Mouse (Mus musculus) stomach, embryonic 14.5 days (tissue): ENCODE data around the gene Prnd. TPM values are rescaled to one million over a fixed set of nuclear protein-coding genes. Genes with fewer than 3 reads are reported as not detected.

Source experiments
- ATAC-seq: fragments of 200-750 bp; cut with Nextera tagmentation; 2 replicates; pipeline ENCODE4 v1.8.0; 2017; ENCODE audit warnings: low read depth, moderate TSS enrichment; ENCODE audit not compliant: insufficient number of reproducible peaks, insufficient read depth, low FRiP score
- H3K27ac ChIP-seq: fragments of 300-500 bp; sonication (generic); 2 replicates; pipeline ENCODE4 v1.5.1; 2014; ENCODE audit warnings: mild to moderate bottlenecking, low read length, moderate library complexity, mixed read lengths
- H3K27me3 ChIP-seq: fragments of 300-500 bp; sonication (generic); 2 replicates; pipeline ENCODE4 v1.6.1; 2014; ENCODE audit warnings: low read length, control low read depth, mixed read lengths; ENCODE audit not compliant: control insufficient read depth, insufficient read depth
- H3K36me3 ChIP-seq: fragments of 300-500 bp; sonication (generic); 2 replicates; pipeline ENCODE4 v1.6.1; 2014; ENCODE audit warnings: mild to moderate bottlenecking, control low read depth, low read length, moderate library complexity, mixed read lengths; ENCODE audit not compliant: control insufficient read depth, insufficient read depth
- H3K4me1 ChIP-seq: fragments of 300-500 bp; sonication (generic); 2 replicates; pipeline ENCODE4 v1.6.1; 2014; ENCODE audit warnings: low read length, control low read depth, mixed read lengths; ENCODE audit not compliant: control insufficient read depth, insufficient read depth
- H3K4me2 ChIP-seq: fragments of 300-500 bp; sonication (generic); replicated peaks from 2 replicates; pipeline ENCODE4 v1.6.1; 2014; ENCODE audit warnings: low read depth, low read length, control low read depth
- H3K4me3 ChIP-seq: fragments of 300-500 bp; sonication (generic); 2 replicates; pipeline ENCODE4 v1.5.1; 2014; ENCODE audit warnings: low read depth, low read length, control low read depth
- H3K9ac ChIP-seq: fragments of 300-500 bp; sonication (generic); replicated peaks from 2 replicates; pipeline ENCODE4 v1.6.1; 2014; ENCODE audit warnings: low read depth, mild to moderate bottlenecking, control low read depth, low read length, moderate library complexity, mixed read lengths
- H3K9me3 ChIP-seq: fragments of 300-500 bp; sonication (generic); 2 replicates; pipeline ENCODE4 v1.6.1; 2016; ENCODE audit warnings: low read depth, low read length, control low read depth; ENCODE audit not compliant: control insufficient read depth
- WGBS: fragments of 180-500 bp; shearing (Covaris S2); extraction: QIAGEN DNeasy Blood & Tissue Kit; methylation state at CpG from one replicate; pipeline ENCODE4 v1.1.7; 2014; 5-methylcytosine and 5-hydroxymethylcytosine counted together
- polyA plus RNA-seq: library from polyadenylated mRNA; unstranded; fragments of >200 nt; fragmentation: Nextera tagmentation; extraction: Ambion mirVana; gene quantifications from 2 replicates; pipeline ENCODE4 v1.2.1, GENCODE M21; 2014

Prnd gene
- 49.9 and 50.9 TPM in 2 replicates for polyA plus RNA-seq

- ATAC-seq: peak; percentile 26
- Histone ChIP-seq H3K4me1 (no peaks in the 10 kb centered on the region), H3K27me3 (peaks cover 5% of the 10 kb centered on the region; the same call in 1 of the 2 replicates), H3K4me2 (no peak within 1 kb of the TSS), H3K4me3 (0 out of 2 replicates have a peak within 1 kb of the TSS, but pooled peaks have one; percentile 0), H3K27ac (no peak within 1 kb of the TSS), H3K9ac (no peak within 1 kb of the TSS), H3K9me3 (no peaks in the 10 kb centered on the region), H3K36me3 (no peaks in the 10 kb centered on the region)
- WGBS: 10% methylated on average over 11 of the region's 11 CpGs
Measured at GRCm38 (mm10) chr2:131950598-131951095, at the start of gene Prnd. TSS of gene Prnd (plus strand) at chr2:131950861.

DNA sequence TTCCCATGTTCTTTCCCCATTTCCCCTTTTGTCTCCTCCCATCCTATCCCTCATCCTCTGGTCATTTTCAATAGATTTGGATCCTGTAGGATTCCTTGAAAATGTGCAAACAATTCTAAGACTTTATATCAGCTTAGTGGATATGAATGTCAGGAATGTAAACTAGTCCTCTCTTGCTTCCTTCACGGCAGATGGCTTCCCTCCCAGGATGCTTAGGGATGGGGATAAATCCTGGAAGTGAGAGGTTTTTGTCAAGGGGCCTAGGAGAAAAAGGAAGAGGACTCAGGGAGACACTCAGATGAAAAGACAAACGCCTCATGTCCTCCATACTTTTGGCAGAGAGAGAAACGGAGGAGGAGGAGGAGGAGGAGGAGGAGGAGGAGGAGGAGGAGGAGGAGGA, 48.2 kb upstream of the Prnd start:
- no peak overlapping the region; the same call in 1 of the 2 replicates for H3K27ac ChIP-seq
- H3K36me3 ChIP-seq: no peaks in the 10 kb centered on the region
- no peak overlapping the region for H3K4me3 ChIP-seq
- no peaks in the 10 kb centered on the region; the same call in 1 of the 2 replicates for H3K4me1 ChIP-seq
- H3K9me3 ChIP-seq: no peaks in the 10 kb centered on the region
- no peaks in the 10 kb centered on the region for H3K27me3 ChIP-seq
- H3K9ac ChIP-seq: no peak overlapping the region
- WGBS: 18% methylated on average over 3 of the region's 3 CpGs
- H3K4me2 ChIP-seq: no peak overlapping the region
- ATAC-seq: peak; percentile 42; the same call in 1 of the 2 replicates

DNA sequence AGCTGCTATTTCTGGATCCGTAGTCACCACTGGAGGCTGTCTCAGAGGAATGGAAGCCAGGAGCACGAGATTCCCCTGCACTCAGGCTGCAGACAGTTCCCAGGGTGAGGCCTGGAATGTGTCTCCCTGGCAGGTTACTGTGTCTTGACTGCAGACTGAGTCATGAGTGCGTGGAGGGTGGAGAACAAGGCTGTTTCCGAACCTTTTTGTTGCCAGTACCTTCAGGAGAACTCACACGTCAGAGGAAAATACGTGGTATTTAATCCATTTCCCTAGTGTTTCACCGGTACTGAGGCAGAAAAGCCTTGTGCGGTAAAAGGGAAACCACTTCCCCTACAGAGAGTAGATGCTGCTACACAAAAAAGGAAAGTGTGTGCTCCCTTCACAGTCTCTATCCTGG, 47.8 kb upstream of the Prnd start:
- no peaks in the 10 kb centered on the region for H3K27me3 ChIP-seq
- no peak overlapping the region for H3K9ac ChIP-seq
- H3K4me2 ChIP-seq: 0 out of 2 replicates have a peak overlapping the region, but pooled peaks have one; percentile 2
- H3K36me3 ChIP-seq: no peaks in the 10 kb centered on the region
- ATAC-seq: peak; percentile 82; the same call in 1 of the 2 replicates
- H3K27ac ChIP-seq: peak overlapping the region; percentile 86
- H3K9me3 ChIP-seq: no peaks in the 10 kb centered on the region
- WGBS: 18% methylated on average over 8 of the region's 8 CpGs
- H3K4me3 ChIP-seq: no peak overlapping the region
- H3K4me1 ChIP-seq: no peaks in the 10 kb centered on the region; the same call in 1 of the 2 replicates

DNA sequence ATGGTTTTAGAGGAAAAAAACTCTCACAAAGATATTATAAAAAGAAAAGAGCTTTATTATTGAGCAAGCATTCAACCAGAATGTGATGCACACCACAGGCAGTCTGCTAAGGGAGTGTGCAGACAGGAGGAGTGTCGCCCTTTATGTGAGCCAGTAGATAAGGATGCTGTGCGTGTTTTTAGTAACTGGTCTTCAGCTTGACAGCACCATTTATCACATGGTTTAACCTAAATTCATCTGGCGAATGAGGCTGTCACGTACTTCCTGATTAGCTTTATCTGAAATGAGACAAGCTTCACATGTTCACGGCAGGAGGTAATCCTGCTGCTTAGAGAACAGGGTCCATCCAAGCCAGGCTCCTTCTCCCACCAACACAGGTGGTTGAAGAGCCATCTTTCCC, 45.6 kb upstream of the Prnd start:
- no peak overlapping the region for H3K4me2 ChIP-seq
- H3K4me1 ChIP-seq: no peaks in the 10 kb centered on the region; the same call in 1 of the 2 replicates
- WGBS: 27% methylated on average over 5 of the region's 5 CpGs
- H3K36me3 ChIP-seq: no peaks in the 10 kb centered on the region
- no peaks in the 10 kb centered on the region for H3K27me3 ChIP-seq
- no peaks in the 10 kb centered on the region for H3K9me3 ChIP-seq
- ATAC-seq: no peak
- H3K4me3 ChIP-seq: no peak overlapping the region
- no peak overlapping the region for H3K27ac ChIP-seq
- H3K9ac ChIP-seq: no peak overlapping the region

DNA sequence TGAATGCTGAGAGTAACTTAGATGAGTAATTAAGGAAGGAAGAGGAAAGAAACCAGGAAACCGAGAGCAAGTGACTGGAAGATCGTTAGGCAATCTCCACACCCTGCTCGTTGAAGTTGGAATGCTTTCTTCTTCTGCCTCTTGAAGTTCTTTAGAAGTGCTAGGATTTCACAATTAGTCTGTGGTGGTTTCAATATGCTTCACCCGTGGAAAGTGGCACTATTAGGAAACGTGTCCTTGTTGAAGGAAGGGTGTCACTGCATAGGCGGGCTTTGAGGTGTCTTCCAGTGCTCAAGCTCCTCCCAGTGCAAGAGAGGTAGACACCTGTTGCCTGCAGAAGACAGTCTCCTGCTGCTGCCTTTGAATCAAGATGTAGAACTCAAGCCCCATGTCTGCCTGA, 44.9 kb upstream of the Prnd start:
- Histone ChIP-seq H3K27me3 (no peaks in the 10 kb centered on the region), H3K4me1 (peaks cover 2% of the 10 kb centered on the region; the same call in 1 of the 2 replicates), H3K9me3 (no peaks in the 10 kb centered on the region), H3K4me3 (no peak overlapping the region), H3K9ac (no peak overlapping the region), H3K36me3 (no peaks in the 10 kb centered on the region), H3K4me2 (no peak overlapping the region), H3K27ac (no peak overlapping the region)
- ATAC-seq: no peak
- 71% methylated on average over 6 of the region's 6 CpGs for WGBS

GRCm38 (mm10) chr2:131906266-131906665, 44.4 kb upstream of the Prnd start:
- no peak overlapping the region for H3K4me2 ChIP-seq
- no peak overlapping the region for H3K4me3 ChIP-seq
- H3K4me1 ChIP-seq: peaks cover 4% of the 10 kb centered on the region
- no peaks in the 10 kb centered on the region for H3K27me3 ChIP-seq
- H3K36me3 ChIP-seq: no peaks in the 10 kb centered on the region
- H3K9me3 ChIP-seq: no peaks in the 10 kb centered on the region
- 87% methylated on average over 3 of the region's 3 CpGs for WGBS
- no peak overlapping the region for H3K9ac ChIP-seq
- ATAC-seq: no peak
- no peak overlapping the region for H3K27ac ChIP-seq

DNA sequence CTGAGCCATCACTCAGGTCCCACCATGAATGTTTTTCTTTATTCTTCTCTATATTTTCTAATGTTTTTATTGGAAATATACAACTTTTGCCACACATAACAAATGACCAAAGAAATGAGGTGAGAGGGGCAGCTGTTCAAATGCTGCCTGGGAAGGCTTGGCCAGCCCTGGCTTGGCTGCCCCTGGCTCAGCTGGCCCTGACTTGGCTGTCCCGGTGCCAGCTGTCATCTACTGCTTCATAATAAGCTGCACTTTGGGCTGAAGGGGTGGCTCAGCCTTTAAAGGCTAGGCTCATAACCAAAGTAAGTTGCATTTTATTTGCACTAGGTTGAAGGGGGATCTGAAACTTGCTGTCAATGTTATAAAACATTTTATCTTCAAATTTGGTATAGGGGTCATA, 43.8 kb upstream of the Prnd start:
- no peak overlapping the region for H3K4me2 ChIP-seq
- H3K9ac ChIP-seq: no peak overlapping the region
- H3K36me3 ChIP-seq: no peaks in the 10 kb centered on the region
- no peaks in the 10 kb centered on the region for H3K9me3 ChIP-seq
- H3K4me1 ChIP-seq: peaks cover 4% of the 10 kb centered on the region
- no peak for ATAC-seq
- no peaks in the 10 kb centered on the region for H3K27me3 ChIP-seq
- H3K27ac ChIP-seq: no peak overlapping the region
- WGBS: 68% methylated on average over 1 of the region's 1 CpGs
- no peak overlapping the region for H3K4me3 ChIP-seq

GRCm38 (mm10) chr2:131907311-131907710, 43.4 kb upstream of the Prnd start:
- Histone ChIP-seq H3K4me2 (no peak overlapping the region), H3K9ac (no peak overlapping the region), H3K36me3 (no peaks in the 10 kb centered on the region), H3K9me3 (no peaks in the 10 kb centered on the region), H3K4me3 (no peak overlapping the region), H3K27ac (no peak overlapping the region), H3K4me1 (peaks cover 4% of the 10 kb centered on the region), H3K27me3 (no peaks in the 10 kb centered on the region)
- ATAC-seq: no peak
- 82% methylated on average over 5 of the region's 5 CpGs for WGBS

DNA sequence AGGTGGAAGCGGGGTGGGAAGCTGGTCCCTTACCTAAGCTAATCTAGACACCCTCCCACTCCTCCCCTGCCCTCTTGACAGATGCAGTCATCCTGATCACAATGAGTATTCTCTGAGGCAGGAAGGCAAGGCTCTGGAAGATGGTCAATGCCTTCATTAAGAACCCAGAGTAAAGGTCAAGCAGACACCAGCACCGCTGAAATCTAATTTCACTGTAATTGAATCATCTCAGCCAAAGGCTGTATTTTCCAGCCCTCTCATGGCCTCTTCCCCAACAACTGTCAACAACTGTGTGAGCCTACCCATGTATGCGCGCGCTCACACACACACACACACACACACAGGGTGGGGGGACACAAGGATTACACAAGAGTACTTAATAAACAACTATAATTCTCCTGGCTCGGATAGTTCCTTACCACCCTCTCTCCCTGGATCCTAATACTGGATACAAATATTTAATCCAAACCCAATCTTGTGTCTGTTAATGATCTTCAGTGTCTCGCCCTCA, 42.3 kb upstream of the Prnd start:
- no peak overlapping the region for H3K4me3 ChIP-seq
- H3K9ac ChIP-seq: no peak overlapping the region
- no peak overlapping the region for H3K4me2 ChIP-seq
- no peak overlapping the region for H3K27ac ChIP-seq
- ATAC-seq: no peak
- no peaks in the 10 kb centered on the region for H3K9me3 ChIP-seq
- 78% methylated on average over 7 of the region's 7 CpGs for WGBS
- no peaks in the 10 kb centered on the region for H3K36me3 ChIP-seq
- no peaks in the 10 kb centered on the region for H3K27me3 ChIP-seq
- peaks cover 4% of the 10 kb centered on the region for H3K4me1 ChIP-seq
